Mouse (Mus musculus) lung, embryonic 16.5 days (tissue): ENCODE data around the gene Trim72. TPM values are rescaled to one million over a fixed set of nuclear protein-coding genes. Genes with fewer than 3 reads are reported as not detected.
"Not testable (repeated sequence)": the region's sequence is repeated elsewhere in the genome, so short reads cannot be mapped to it uniquely, and the experiment has no call there.

Experiments
- ATAC-seq: fragments of 200-750 bp; cut with Nextera tagmentation; 2 replicates; pipeline ENCODE4 v1.8.0; 2017; ENCODE audit warnings: low read depth, mild to moderate bottlenecking, moderate library complexity
- H3K27ac ChIP-seq: fragments of 300-500 bp; sonication (generic); 2 replicates; pipeline ENCODE4 v1.5.1; 2014; ENCODE audit warnings: mild to moderate bottlenecking, control low read depth, low read length
- H3K27me3 ChIP-seq: fragments of 300-500 bp; sonication (generic); 2 replicates; pipeline ENCODE4 v1.6.1; 2014; ENCODE audit warnings: low read depth, low read length, mixed read lengths; ENCODE audit not compliant: control insufficient read depth, insufficient read depth
- H3K36me3 ChIP-seq: fragments of 300-500 bp; sonication (generic); 2 replicates; pipeline ENCODE4 v1.6.1; 2014; ENCODE audit warnings: low read length; ENCODE audit not compliant: control insufficient read depth, insufficient read depth
- H3K4me1 ChIP-seq: fragments of 300-500 bp; sonication (generic); replicated peaks from 2 replicates; pipeline ENCODE4 v1.6.1; 2014; ENCODE audit warnings: low read length, mixed read lengths; ENCODE audit not compliant: control insufficient read depth, insufficient read depth
- H3K4me2 ChIP-seq: fragments of 300-500 bp; sonication (generic); 2 replicates; pipeline ENCODE4 v1.6.1; 2014; ENCODE audit warnings: low read depth, low read length, control low read depth
- H3K4me3 ChIP-seq: fragments of 300-500 bp; sonication (generic); 2 replicates; pipeline ENCODE4 v1.5.1; 2014; ENCODE audit warnings: mild to moderate bottlenecking, low read length, control low read depth
- H3K9ac ChIP-seq: fragments of 300-500 bp; sonication (generic); 2 replicates; pipeline ENCODE4 v1.6.1; 2014; ENCODE audit warnings: low read length, control low read depth
- H3K9me3 ChIP-seq: fragments of 300-500 bp; sonication (generic); 2 replicates; pipeline ENCODE4 v1.6.1; 2016; ENCODE audit warnings: low read length; ENCODE audit not compliant: control insufficient read depth
- WGBS: fragments of 180-500 bp; shearing (Covaris S2); extraction: QIAGEN DNeasy Blood & Tissue Kit; methylation state at CpG from one replicate; pipeline ENCODE4 v1.1.7; 2014; 5-methylcytosine and 5-hydroxymethylcytosine counted together
- polyA plus RNA-seq: library from polyadenylated mRNA; unstranded; fragments of >200 nt; fragmentation: Nextera tagmentation; extraction: Ambion mirVana; gene quantifications from 2 replicates; pipeline ENCODE4 v1.2.1, GENCODE M21; 2015

The Trim72 gene
- polyA plus RNA-seq, 1 experiment from 2014 or later: 0.28 TPM

DNA sequence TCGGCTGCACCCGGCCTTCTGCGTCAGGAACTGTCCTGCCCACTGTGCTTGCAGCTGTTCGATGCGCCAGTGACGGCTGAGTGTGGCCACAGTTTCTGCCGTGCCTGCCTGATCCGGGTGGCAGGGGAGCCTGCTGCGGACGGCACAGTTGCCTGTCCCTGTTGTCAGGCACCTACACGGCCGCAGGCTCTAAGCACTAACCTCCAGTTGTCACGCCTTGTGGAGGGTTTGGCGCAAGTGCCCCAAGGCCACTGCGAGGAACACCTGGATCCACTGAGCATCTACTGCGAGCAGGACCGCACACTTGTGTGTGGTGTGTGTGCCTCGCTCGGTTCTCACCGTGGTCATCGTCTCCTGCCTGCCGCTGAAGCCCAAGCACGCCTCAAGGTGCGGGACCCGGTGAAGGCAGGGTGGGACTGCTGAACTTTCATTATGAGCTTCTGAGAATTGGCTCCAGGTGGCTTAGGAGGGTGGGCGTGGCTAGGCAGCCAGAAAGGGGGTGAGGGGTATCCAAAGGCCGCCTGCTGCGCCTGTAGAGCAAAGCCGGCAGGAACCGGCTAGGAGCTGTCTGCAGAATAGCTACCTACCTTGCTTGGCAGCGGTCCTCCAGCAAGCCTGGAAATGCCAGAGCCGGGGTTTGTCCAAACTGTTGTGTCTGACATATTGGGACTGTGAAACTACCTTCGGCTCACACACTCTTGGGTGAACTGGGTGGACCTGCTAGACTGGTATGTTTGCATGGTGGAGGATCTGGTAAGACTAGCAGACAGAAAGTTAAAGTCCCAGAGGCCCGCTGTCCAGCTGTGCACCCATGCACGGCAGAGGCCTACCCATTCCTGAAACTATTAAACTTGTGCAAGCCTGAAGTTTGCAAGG, 976 bp downstream of the Trim72 start:
- Histone ChIP-seq H3K4me3 (peak overlapping the region; percentile 28), H3K27me3 (no peaks in the 10 kb centered on the region), H3K9ac (peak overlapping the region; percentile 59), H3K4me1 (peaks cover 8% of the 10 kb centered on the region; the same call in 1 of the 2 replicates), H3K4me2 (peak overlapping the region; percentile 49), H3K36me3 (no peaks in the 10 kb centered on the region), H3K9me3 (no peaks in the 10 kb centered on the region), H3K27ac (peak overlapping the region; percentile 87)
- peak; percentile 82 for ATAC-seq
- 20% methylated on average over 35 of the region's 35 CpGs for WGBS

DNA sequence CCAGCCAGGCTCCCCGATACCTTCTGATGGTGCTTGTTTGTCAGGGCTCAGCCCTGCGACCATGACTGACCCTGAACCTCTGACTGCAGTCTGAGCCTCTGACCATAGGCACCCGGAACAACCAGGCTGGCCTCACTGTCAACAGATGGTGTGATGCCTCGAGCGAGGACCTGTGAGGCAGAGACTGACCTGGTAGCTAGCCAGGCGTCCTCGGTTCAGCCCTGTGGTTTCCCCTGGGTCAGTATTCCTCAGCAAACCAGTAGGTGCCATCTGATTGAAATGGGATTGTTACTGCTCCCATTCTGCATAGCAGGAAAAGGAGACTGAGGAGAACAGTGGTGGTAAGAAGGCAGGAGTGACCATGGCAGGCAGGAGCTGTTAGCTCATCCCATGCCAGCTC, 2.4 kb downstream of the Trim72 start:
- no peak overlapping the region for H3K9ac ChIP-seq
- H3K4me1 ChIP-seq: peaks cover 8% of the 10 kb centered on the region; the same call in 1 of the 2 replicates
- no peaks in the 10 kb centered on the region for H3K36me3 ChIP-seq
- H3K9me3 ChIP-seq: no peaks in the 10 kb centered on the region
- no peak overlapping the region for H3K4me3 ChIP-seq
- H3K27ac ChIP-seq: no peak overlapping the region
- 64% methylated on average over 7 of the region's 7 CpGs for WGBS
- no peak for ATAC-seq
- H3K27me3 ChIP-seq: no peaks in the 10 kb centered on the region
- H3K4me2 ChIP-seq: no peak overlapping the region

DNA sequence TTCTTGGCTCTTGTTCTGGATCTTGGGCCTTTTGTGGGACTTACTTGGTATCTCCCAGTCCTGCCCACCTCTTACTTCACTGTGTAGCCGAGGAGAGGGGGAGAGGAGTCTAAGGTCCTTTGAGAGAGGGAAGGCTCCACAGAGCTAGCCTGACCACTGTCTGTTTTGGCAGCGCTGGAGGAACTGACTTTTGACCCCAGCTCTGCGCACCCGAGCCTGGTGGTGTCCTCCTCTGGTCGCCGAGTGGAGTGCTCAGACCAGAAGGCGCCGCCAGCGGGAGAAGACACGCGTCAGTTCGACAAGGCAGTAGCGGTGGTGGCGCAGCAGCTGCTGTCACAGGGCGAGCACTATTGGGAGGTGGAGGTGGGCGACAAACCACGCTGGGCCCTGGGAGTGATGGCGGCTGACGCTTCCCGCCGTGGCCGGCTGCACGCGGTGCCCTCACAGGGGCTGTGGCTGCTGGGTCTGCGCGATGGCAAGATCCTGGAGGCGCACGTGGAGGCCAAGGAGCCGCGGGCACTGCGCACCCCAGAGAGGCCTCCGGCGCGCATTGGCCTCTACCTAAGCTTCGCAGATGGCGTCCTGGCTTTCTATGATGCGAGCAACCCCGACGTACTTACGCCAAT, 6.1 kb downstream of the Trim72 start:
- no peak overlapping the region for H3K27ac ChIP-seq
- no peak overlapping the region for H3K4me3 ChIP-seq
- H3K36me3 ChIP-seq: no peaks in the 10 kb centered on the region
- no peaks in the 10 kb centered on the region for H3K27me3 ChIP-seq
- no peaks in the 10 kb centered on the region for H3K9me3 ChIP-seq
- H3K9ac ChIP-seq: no peak overlapping the region
- 38% methylated on average over 40 of the region's 40 CpGs for WGBS
- ATAC-seq: no peak; the same call in 1 of the 2 replicates
- H3K4me2 ChIP-seq: no peak overlapping the region; the same call in 1 of the 2 replicates
- H3K4me1 ChIP-seq: no peaks in the 10 kb centered on the region; the same call in 1 of the 2 replicates

- no peak overlapping the region for H3K27ac ChIP-seq
- H3K4me2 ChIP-seq: no peak overlapping the region
- WGBS: 71% methylated on average over 13 of the region's 13 CpGs
- no peaks in the 10 kb centered on the region for H3K36me3 ChIP-seq
- no peaks in the 10 kb centered on the region for H3K27me3 ChIP-seq
- no peak for ATAC-seq
- H3K4me3 ChIP-seq: no peak overlapping the region
- no peaks in the 10 kb centered on the region for H3K9me3 ChIP-seq
- H3K4me1 ChIP-seq: no peaks in the 10 kb centered on the region; the same call in 1 of the 2 replicates
- no peak overlapping the region for H3K9ac ChIP-seq
Observed at GRCm38 (mm10) chr7:128012136-128012780, 8.5 kb downstream of the Trim72 start.

- H3K4me1 ChIP-seq: no peaks in the 10 kb centered on the region; the same call in 1 of the 2 replicates
- H3K9me3 ChIP-seq: no peaks in the 10 kb centered on the region
- H3K27ac ChIP-seq: no peak overlapping the region
- no peak overlapping the region for H3K4me2 ChIP-seq
- H3K27me3 ChIP-seq: no peaks in the 10 kb centered on the region
- H3K4me3 ChIP-seq: no peak overlapping the region
- no peak for ATAC-seq
- H3K9ac ChIP-seq: no peak overlapping the region
- H3K36me3 ChIP-seq: no peaks in the 10 kb centered on the region
- WGBS: 90% methylated on average over 13 of the region's 13 CpGs
Observed at GRCm38 (mm10) chr7:128013116-128013515, 9.4 kb downstream of the Trim72 start.

- not testable (repeated sequence) for H3K9ac ChIP-seq, H3K4me2 ChIP-seq, H3K36me3 ChIP-seq, H3K27me3 ChIP-seq, H3K9me3 ChIP-seq, H3K4me1 ChIP-seq, H3K4me3 ChIP-seq, ATAC-seq
- WGBS: 46% methylated on average over 5 of the region's 5 CpGs
- peak overlapping the region; percentile 80 for H3K27ac ChIP-seq
Observed at GRCm38 (mm10) chr7:128016134-128016533, 12.4 kb downstream of the Trim72 start.

DNA sequence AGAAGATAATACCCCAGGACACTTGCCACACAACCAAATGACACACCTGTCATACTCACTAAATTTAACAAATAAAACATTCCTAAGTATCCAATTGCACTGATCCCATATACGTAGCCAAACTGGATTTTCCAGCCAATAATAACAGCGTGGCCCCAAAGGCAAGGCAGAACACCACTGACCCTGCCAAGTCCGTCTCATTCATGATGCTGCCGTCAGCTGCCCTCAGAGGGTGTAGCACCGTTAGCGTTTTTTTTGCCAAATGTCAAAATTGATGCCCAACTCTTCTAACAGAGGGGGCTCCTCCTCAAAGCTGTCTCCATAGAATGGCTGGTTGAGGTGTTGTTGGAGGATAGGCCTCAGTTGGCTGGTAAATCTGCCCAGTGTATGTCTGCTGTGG, 12.9 kb downstream of the Trim72 start:
- Histone ChIP-seq H3K4me3 (no peak overlapping the region), H3K4me2 (no peak overlapping the region), H3K27me3 (no peaks in the 10 kb centered on the region), H3K36me3 (no peaks in the 10 kb centered on the region), H3K4me1 (no peaks in the 10 kb centered on the region; the same call in 1 of the 2 replicates), H3K27ac (peak overlapping the region; percentile 80; the same call in 1 of the 2 replicates), H3K9ac (no peak overlapping the region), H3K9me3 (no peaks in the 10 kb centered on the region)
- no peak for ATAC-seq
- 51% methylated on average over 6 of the region's 6 CpGs for WGBS

DNA sequence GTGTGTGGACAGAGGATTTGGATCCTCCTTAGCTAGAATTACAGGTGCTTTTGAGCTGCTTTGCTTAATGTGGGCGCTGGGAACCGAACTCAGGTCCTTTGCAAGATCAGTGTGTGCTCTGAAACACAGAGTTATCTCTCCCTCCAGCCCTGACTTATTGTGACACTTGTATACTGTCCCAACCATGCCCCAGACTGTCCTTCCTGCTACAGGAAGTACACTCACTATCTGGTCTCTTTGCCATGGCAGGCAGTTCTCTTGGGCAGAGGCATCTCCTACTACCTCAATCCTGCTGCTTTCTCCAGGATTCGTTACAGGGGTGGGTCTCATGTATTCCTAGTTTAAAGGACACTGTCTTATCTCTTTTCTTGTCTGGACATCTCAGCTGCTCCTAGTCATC, 14.5 kb downstream of the Trim72 start:
- 83% methylated on average over 3 of the region's 3 CpGs for WGBS
- no peak for ATAC-seq

GRCm38 (mm10) chr7:128019187-128019586, 15.4 kb downstream of the Trim72 start:
- no peak for ATAC-seq
- Histone ChIP-seq H3K36me3 (no peaks in the 10 kb centered on the region), H3K9ac (no peak overlapping the region), H3K27ac (no peak overlapping the region), H3K27me3 (no peaks in the 10 kb centered on the region), H3K4me1 (no peaks in the 10 kb centered on the region; the same call in 1 of the 2 replicates), H3K9me3 (no peaks in the 10 kb centered on the region), H3K4me3 (no peak overlapping the region), H3K4me2 (no peak overlapping the region)
- WGBS: 80% methylated on average over 2 of the region's 2 CpGs

More for the DNA sequence above, 14.5 kb downstream of the Trim72 start:
- H3K9me3 ChIP-seq: no peaks in the 10 kb centered on the region
- no peak overlapping the region for H3K27ac ChIP-seq
- no peaks in the 10 kb centered on the region; the same call in 1 of the 2 replicates for H3K4me1 ChIP-seq
- no peak overlapping the region for H3K9ac ChIP-seq
- no peak overlapping the region for H3K4me3 ChIP-seq
- H3K27me3 ChIP-seq: no peaks in the 10 kb centered on the region
- no peak overlapping the region for H3K4me2 ChIP-seq
- H3K36me3 ChIP-seq: no peaks in the 10 kb centered on the region
